Mouse (Mus musculus) lung, postnatal 36 days (tissue): ENCODE measurements around the gene Adprh.

Experiments used
- DNase-seq: peaks from one replicate; pipeline ENCODE4 v3.0.0; 2022; ENCODE audit warnings: mixed read lengths

Adprh gene

GRCm38 (mm10) chr16:38441611-38442010 lies 10.9 kb downstream of the Adprh start:
- no peak for DNase-seq

- no peak for DNase-seq
These were observed 12.1 kb downstream of the Adprh start for GRCm38 (mm10) chr16:38440403-38440802.

GRCm38 (mm10) chr16:38439190-38439589 lies 13.3 kb downstream of the Adprh start:
- no peak for DNase-seq

- no peak for DNase-seq
These were observed 18.2 kb downstream of the Adprh start for GRCm38 (mm10) chr16:38434295-38434795.

GRCm38 (mm10) chr16:38433514-38433913 lies 19.0 kb downstream of the Adprh start:
- no peak for DNase-seq

GRCm38 (mm10) chr16:38432498-38433425 lies 19.7 kb downstream of the Adprh start, which contains the start of gene Pla1a:
Pla1a (minus strand) TSS chr16:38433145.
- DNase-seq: peak; percentile 44

- DNase-seq: peak; percentile 15
These were observed 20.9 kb downstream of the Adprh start for GRCm38 (mm10) chr16:38431446-38432185.

- no peak for DNase-seq
These were observed 26.7 kb downstream of the Adprh start for GRCm38 (mm10) chr16:38425799-38426198.

GRCm38 (mm10) chr16:38425374-38425773 lies 27.1 kb downstream of the Adprh start:
- no peak for DNase-seq

GRCm38 (mm10) chr16:38414953-38415352 lies 37.5 kb downstream of the Adprh start:
- no peak for DNase-seq

- no peak for DNase-seq
These were observed 44.1 kb downstream of the Adprh start for GRCm38 (mm10) chr16:38408416-38408815.

GRCm38 (mm10) chr16:38407584-38407983 lies 44.9 kb downstream of the Adprh start:
- DNase-seq: no peak

GRCm38 (mm10) chr16:38406708-38407107 lies 45.8 kb downstream of the Adprh start:
- DNase-seq: no peak

GRCm38 (mm10) chr16:38406293-38406692 lies 46.2 kb downstream of the Adprh start:
- no peak for DNase-seq

- peak; percentile 19 for DNase-seq
These were observed 48.9 kb downstream of the Adprh start for GRCm38 (mm10) chr16:38403639-38404038.

GRCm38 (mm10) chr16:38401468-38401867 lies 51.0 kb downstream of the Adprh start:
- no peak for DNase-seq

- DNase-seq: no peak
These were observed 52.1 kb downstream of the Adprh start for GRCm38 (mm10) chr16:38400311-38400960.

GRCm38 (mm10) chr16:38399531-38400231 lies 52.8 kb downstream of the Adprh start:
- DNase-seq: peak; percentile 73

GRCm38 (mm10) chr16:38399076-38399475 lies 53.4 kb downstream of the Adprh start:
- peak; percentile 16 for DNase-seq

GRCm38 (mm10) chr16:38398266-38398665 lies 54.2 kb downstream of the Adprh start:
- no peak for DNase-seq

- DNase-seq: peak; percentile 77
These were observed 56.3 kb downstream of the Adprh start for GRCm38 (mm10) chr16:38396155-38396554.

- DNase-seq: no peak
These were observed 57.3 kb downstream of the Adprh start for GRCm38 (mm10) chr16:38395060-38395730.
